Mouse (Mus musculus) hindbrain, embryonic 16.5 days (tissue): ENCODE measurements around the gene Nup188. TPM values are rescaled to one million over a fixed set of nuclear protein-coding genes. Genes with fewer than 3 reads are reported as not detected.

Experiments
- ATAC-seq: fragments of 200-750 bp; cut with Nextera tagmentation; 2 replicates; pipeline ENCODE4 v1.8.0; 2017; ENCODE audit warnings: moderate TSS enrichment, moderate library complexity
- H3K27ac ChIP-seq: fragments of 300-500 bp; sonication (generic); 2 replicates; pipeline ENCODE4 v1.5.1; 2014; ENCODE audit warnings: low read depth, mild to moderate bottlenecking, control low read depth, low read length, moderate library complexity
- H3K27me3 ChIP-seq: fragments of 300-500 bp; sonication (generic); replicated peaks from 2 replicates; pipeline ENCODE4 v1.6.1; 2014; ENCODE audit warnings: low read length; ENCODE audit not compliant: control insufficient read depth, insufficient read depth
- H3K36me3 ChIP-seq: fragments of 300-500 bp; sonication (generic); 2 replicates; pipeline ENCODE4 v1.6.1; 2014; ENCODE audit warnings: mild to moderate bottlenecking, low read length, moderate library complexity, mixed read lengths; ENCODE audit not compliant: control insufficient read depth, insufficient read depth
- H3K4me1 ChIP-seq: fragments of 300-500 bp; sonication (generic); 2 replicates; pipeline ENCODE4 v1.6.1; 2014; ENCODE audit warnings: low read depth, low read length; ENCODE audit not compliant: control insufficient read depth, insufficient read depth
- H3K4me2 ChIP-seq: fragments of 300-500 bp; sonication (generic); 2 replicates; pipeline ENCODE4 v1.6.1; 2014; ENCODE audit warnings: mild to moderate bottlenecking, low read length, control low read depth, moderate library complexity
- H3K4me3 ChIP-seq: fragments of 300-500 bp; sonication (generic); 2 replicates; pipeline ENCODE4 v1.5.1; 2014; ENCODE audit warnings: mild to moderate bottlenecking, low read length, control low read depth, moderate library complexity
- H3K9ac ChIP-seq: fragments of 300-500 bp; sonication (generic); 2 replicates; pipeline ENCODE4 v1.6.1; 2014; ENCODE audit warnings: low read depth, mild to moderate bottlenecking, control low read depth, low read length, moderate library complexity
- H3K9me3 ChIP-seq: fragments of 300-500 bp; sonication (generic); 2 replicates; pipeline ENCODE4 v1.6.1; 2014; ENCODE audit warnings: mild to moderate bottlenecking, low read length, moderate library complexity; ENCODE audit not compliant: control insufficient read depth
- WGBS: fragments of 180-500 bp; shearing (Covaris S2); extraction: QIAGEN DNeasy Blood & Tissue Kit; methylation state at CpG from one replicate; pipeline ENCODE4 v1.1.7; 2014; 5-methylcytosine and 5-hydroxymethylcytosine counted together
- polyA plus RNA-seq: library from polyadenylated mRNA; unstranded; fragments of >200 nt; fragmentation: Nextera tagmentation; extraction: Ambion mirVana; gene quantifications from 2 replicates; pipeline ENCODE4 v1.2.1, GENCODE M21; 2015

Gene Nup188
- polyA plus RNA-seq, 1 experiment from 2014 or later = 15.8 TPM

- Histone ChIP-seq H3K36me3 (peaks cover 44% of the 10 kb centered on the region), H3K9ac (no peak overlapping the region), H3K4me2 (no peak overlapping the region), H3K4me3 (no peak overlapping the region), H3K27ac (no peak overlapping the region), H3K4me1 (no peaks in the 10 kb centered on the region), H3K27me3 (no peaks in the 10 kb centered on the region), H3K9me3 (no peaks in the 10 kb centered on the region)
- ATAC-seq = no peak
- WGBS = 89% methylated on average over 5 of the region's 5 CpGs
These were observed 13.8 kb downstream of the Nup188 start for GRCm38 (mm10) chr2:30299966-30300365.

GRCm38 (mm10) chr2:30306087-30306486 is 19.9 kb downstream of the Nup188 start:
- peaks cover 65% of the 10 kb centered on the region for H3K36me3 ChIP-seq
- H3K4me2 ChIP-seq = no peak overlapping the region
- H3K4me3 ChIP-seq = no peak overlapping the region
- WGBS = 97% methylated on average over 7 of the region's 7 CpGs
- no peak for ATAC-seq
- H3K27ac ChIP-seq = no peak overlapping the region
- no peaks in the 10 kb centered on the region for H3K9me3 ChIP-seq
- H3K4me1 ChIP-seq = no peaks in the 10 kb centered on the region
- no peak overlapping the region for H3K9ac ChIP-seq
- no peaks in the 10 kb centered on the region for H3K27me3 ChIP-seq

GRCm38 (mm10) chr2:30309351-30309750 is 23.2 kb downstream of the Nup188 start:
- no peak overlapping the region for H3K9ac ChIP-seq
- WGBS = 94% methylated on average over 3 of the region's 3 CpGs
- no peak overlapping the region for H3K4me2 ChIP-seq
- H3K36me3 ChIP-seq = peaks cover 68% of the 10 kb centered on the region
- H3K27ac ChIP-seq = no peak overlapping the region
- H3K27me3 ChIP-seq = no peaks in the 10 kb centered on the region
- no peak for ATAC-seq
- H3K4me3 ChIP-seq = no peak overlapping the region
- no peaks in the 10 kb centered on the region for H3K9me3 ChIP-seq
- H3K4me1 ChIP-seq = no peaks in the 10 kb centered on the region

- 91% methylated on average over 2 of the region's 2 CpGs for WGBS
- Histone ChIP-seq H3K27me3 (no peaks in the 10 kb centered on the region), H3K27ac (no peak overlapping the region), H3K9ac (no peak overlapping the region), H3K4me3 (no peak overlapping the region), H3K36me3 (peaks cover 66% of the 10 kb centered on the region), H3K4me1 (no peaks in the 10 kb centered on the region), H3K4me2 (no peak overlapping the region), H3K9me3 (no peaks in the 10 kb centered on the region)
- no peak for ATAC-seq
These were observed 25.3 kb downstream of the Nup188 start for GRCm38 (mm10) chr2:30311481-30311880.

- H3K4me1 ChIP-seq = no peaks in the 10 kb centered on the region
- H3K9me3 ChIP-seq = no peaks in the 10 kb centered on the region
- H3K9ac ChIP-seq = no peak overlapping the region
- H3K27me3 ChIP-seq = no peaks in the 10 kb centered on the region
- no peak overlapping the region for H3K4me2 ChIP-seq
- ATAC-seq = no peak
- H3K36me3 ChIP-seq = peaks cover 54% of the 10 kb centered on the region
- no peak overlapping the region for H3K27ac ChIP-seq
- WGBS = 95% methylated on average over 4 of the region's 4 CpGs
- no peak overlapping the region for H3K4me3 ChIP-seq
These were observed 29.9 kb downstream of the Nup188 start for GRCm38 (mm10) chr2:30316136-30316535.

GRCm38 (mm10) chr2:30316955-30317354 is 30.8 kb downstream of the Nup188 start:
- H3K27me3 ChIP-seq = no peaks in the 10 kb centered on the region
- no peak overlapping the region for H3K4me2 ChIP-seq
- no peak overlapping the region for H3K9ac ChIP-seq
- 94% methylated on average over 5 of the region's 5 CpGs for WGBS
- H3K4me3 ChIP-seq = no peak overlapping the region
- H3K27ac ChIP-seq = no peak overlapping the region
- ATAC-seq = no peak
- H3K9me3 ChIP-seq = no peaks in the 10 kb centered on the region
- peaks cover 54% of the 10 kb centered on the region for H3K36me3 ChIP-seq
- no peaks in the 10 kb centered on the region for H3K4me1 ChIP-seq

GRCm38 (mm10) chr2:30319260-30319659 is 33.1 kb downstream of the Nup188 start:
- Histone ChIP-seq H3K4me1 (no peaks in the 10 kb centered on the region), H3K27me3 (no peaks in the 10 kb centered on the region), H3K36me3 (peaks cover 61% of the 10 kb centered on the region), H3K4me3 (no peak overlapping the region), H3K4me2 (no peak overlapping the region), H3K9me3 (no peaks in the 10 kb centered on the region), H3K27ac (no peak overlapping the region), H3K9ac (no peak overlapping the region)
- no peak for ATAC-seq
- WGBS = 81% methylated on average over 4 of the region's 4 CpGs

- H3K36me3 ChIP-seq = peaks cover 57% of the 10 kb centered on the region
- no peak overlapping the region for H3K27ac ChIP-seq
- H3K4me2 ChIP-seq = no peak overlapping the region
- H3K27me3 ChIP-seq = no peaks in the 10 kb centered on the region
- H3K4me3 ChIP-seq = no peak overlapping the region
- H3K4me1 ChIP-seq = no peaks in the 10 kb centered on the region
- no peak overlapping the region for H3K9ac ChIP-seq
- ATAC-seq = no peak
- H3K9me3 ChIP-seq = no peaks in the 10 kb centered on the region
- 92% methylated on average over 7 of the region's 7 CpGs for WGBS
These were observed 36.9 kb downstream of the Nup188 start for GRCm38 (mm10) chr2:30323111-30323510.

- H3K4me2 ChIP-seq = no peak overlapping the region
- no peaks in the 10 kb centered on the region for H3K27me3 ChIP-seq
- H3K36me3 ChIP-seq = peaks cover 57% of the 10 kb centered on the region
- no peak overlapping the region for H3K4me3 ChIP-seq
- no peak for ATAC-seq
- H3K4me1 ChIP-seq = no peaks in the 10 kb centered on the region
- no peak overlapping the region for H3K9ac ChIP-seq
- 92% methylated on average over 5 of the region's 5 CpGs for WGBS
- H3K27ac ChIP-seq = no peak overlapping the region
- H3K9me3 ChIP-seq = no peaks in the 10 kb centered on the region
These were observed 39.1 kb downstream of the Nup188 start for GRCm38 (mm10) chr2:30325296-30325695.

- 91% methylated on average over 7 of the region's 7 CpGs for WGBS
- ATAC-seq = no peak
- H3K9me3 ChIP-seq = no peaks in the 10 kb centered on the region
- no peak overlapping the region for H3K4me2 ChIP-seq
- H3K4me1 ChIP-seq = no peaks in the 10 kb centered on the region
- H3K27me3 ChIP-seq = no peaks in the 10 kb centered on the region
- no peak overlapping the region for H3K9ac ChIP-seq
- no peak overlapping the region for H3K4me3 ChIP-seq
- H3K27ac ChIP-seq = no peak overlapping the region
- peaks cover 61% of the 10 kb centered on the region for H3K36me3 ChIP-seq
These were observed 41.1 kb downstream of the Nup188 start for GRCm38 (mm10) chr2:30327276-30327675.
